Mouse (Mus musculus): Measurements from ENCODE around the gene Lin37. TPM values are rescaled to one million over a fixed set of nuclear protein-coding genes. Genes with fewer than 3 reads are reported as not detected.

Gene Lin37
- polyA plus RNA-seq, 1 experiment = 47.7 TPM

GRCm38 (mm10) chr7:30590927-30591604 is 31.4 kb upstream of the Lin37 start:
- TF ChIP-seq CTCF (IDR thresholded peaks at IDR 0.05; ENCODE audit: control insufficient read depth, insufficient read depth, low read length) (no peak), POLR2A (IDR thresholded peaks at IDR 0.05; ENCODE audit: borderline replicate concordance, control insufficient read depth, low read depth, low read length) (no peak)
- Histone ChIP-seq H3K27ac (ENCODE audit: control insufficient read depth, insufficient read depth, low read depth, low read length, poor library complexity) (no peak overlapping the region), H3K4me3 (replicated peaks; ENCODE audit: control insufficient read depth, low read depth, low read length) (no peak overlapping the region), H3K4me1 (ENCODE audit: control insufficient read depth, insufficient read depth, low read length) (peaks cover 3% of the 10 kb centered on the region; the same call in 1 of the 2 replicates)
- WGBS = 92% methylated on average over 9 of the region's 9 CpGs

GRCm38 (mm10) chr7:30589435-30590301 is 30.0 kb upstream of the Lin37 start:
- peak; percentile 84 for TF ChIP-seq CTCF (IDR thresholded peaks at IDR 0.05; ENCODE audit: control insufficient read depth, insufficient read depth, low read length)
- TF ChIP-seq POLR2A (IDR thresholded peaks at IDR 0.05; ENCODE audit: borderline replicate concordance, control insufficient read depth, low read depth, low read length) = no peak
- H3K4me3 ChIP-seq (replicated peaks; ENCODE audit: control insufficient read depth, low read depth, low read length) = peak overlapping the region; percentile 70
- peaks cover 3% of the 10 kb centered on the region; the same call in 1 of the 2 replicates for H3K4me1 ChIP-seq (ENCODE audit: control insufficient read depth, insufficient read depth, low read length)
- H3K27ac ChIP-seq (ENCODE audit: control insufficient read depth, insufficient read depth, low read depth, low read length, poor library complexity) = peak overlapping the region; percentile 38
- WGBS = 28% methylated on average over 40 of the region's 40 CpGs

- WGBS = under 1% methylated on average over 63 of the region's 68 CpGs
- H3K4me3 ChIP-seq (replicated peaks; ENCODE audit: control insufficient read depth, low read depth, low read length) = peak within 1 kb of the TSS; percentile 96
- peak within 1 kb of the TSS; percentile 90 for H3K27ac ChIP-seq (ENCODE audit: control insufficient read depth, insufficient read depth, low read depth, low read length, poor library complexity)
- peaks cover 1% of the 10 kb centered on the region; the same call in 1 of the 2 replicates for H3K4me1 ChIP-seq (ENCODE audit: control insufficient read depth, insufficient read depth, low read length)
- no peak; the same call in 1 of the 2 replicates for TF ChIP-seq CTCF (IDR thresholded peaks at IDR 0.05; ENCODE audit: control insufficient read depth, insufficient read depth, low read length)
- TF ChIP-seq POLR2A (IDR thresholded peaks at IDR 0.05; ENCODE audit: borderline replicate concordance, control insufficient read depth, low read depth, low read length) = peak; percentile 42; the same call in 1 of the 2 replicates
Observed at GRCm38 (mm10) chr7:30588676-30589434, 29.2 kb upstream of the Lin37 start, which contains the start of gene Kmt2b. TSS of gene Kmt2b (minus strand) at chr7:30588726.

- H3K4me3 ChIP-seq (replicated peaks; ENCODE audit: control insufficient read depth, low read depth, low read length) = peak overlapping the region; percentile 96
- 1% methylated on average over 67 of the region's 67 CpGs for WGBS
- peaks cover under 1% of the 10 kb centered on the region; the same call in 1 of the 2 replicates for H3K4me1 ChIP-seq (ENCODE audit: control insufficient read depth, insufficient read depth, low read length)
- H3K27ac ChIP-seq (ENCODE audit: control insufficient read depth, insufficient read depth, low read depth, low read length, poor library complexity) = peak overlapping the region; percentile 90
- TF ChIP-seq POLR2A (IDR thresholded peaks at IDR 0.05; ENCODE audit: borderline replicate concordance, control insufficient read depth, low read depth, low read length) (no peak), CTCF (IDR thresholded peaks at IDR 0.05; ENCODE audit: control insufficient read depth, insufficient read depth, low read length) (no peak)
Observed at GRCm38 (mm10) chr7:30587842-30588667, 28.4 kb upstream of the Lin37 start.

- no peak overlapping the region for H3K4me3 ChIP-seq (replicated peaks; ENCODE audit: control insufficient read depth, low read depth, low read length)
- TF ChIP-seq CTCF (IDR thresholded peaks at IDR 0.05; ENCODE audit: control insufficient read depth, insufficient read depth, low read length) (no peak), POLR2A (IDR thresholded peaks at IDR 0.05; ENCODE audit: borderline replicate concordance, control insufficient read depth, low read depth, low read length) (no peak)
- no peaks in the 10 kb centered on the region for H3K4me1 ChIP-seq (ENCODE audit: control insufficient read depth, insufficient read depth, low read length)
- 93% methylated on average over 28 of the region's 28 CpGs for WGBS
- no peak overlapping the region; the same call in 1 of the 2 replicates for H3K27ac ChIP-seq (ENCODE audit: control insufficient read depth, insufficient read depth, low read depth, low read length, poor library complexity)
Observed at GRCm38 (mm10) chr7:30586455-30587020, 26.9 kb upstream of the Lin37 start.

- Histone ChIP-seq H3K4me1 (ENCODE audit: control insufficient read depth, insufficient read depth, low read length) (no peaks in the 10 kb centered on the region), H3K27ac (ENCODE audit: control insufficient read depth, insufficient read depth, low read depth, low read length, poor library complexity) (no peak overlapping the region), H3K4me3 (replicated peaks; ENCODE audit: control insufficient read depth, low read depth, low read length) (no peak overlapping the region)
- TF ChIP-seq CTCF (IDR thresholded peaks at IDR 0.05; ENCODE audit: control insufficient read depth, insufficient read depth, low read length) (no peak), POLR2A (IDR thresholded peaks at IDR 0.05; ENCODE audit: borderline replicate concordance, control insufficient read depth, low read depth, low read length) (peak; percentile 20; the same call in 1 of the 2 replicates)
- WGBS = 94% methylated on average over 7 of the region's 7 CpGs
Observed at GRCm38 (mm10) chr7:30585170-30585569, 25.5 kb upstream of the Lin37 start.

GRCm38 (mm10) chr7:30584339-30584738 is 24.7 kb upstream of the Lin37 start:
- Histone ChIP-seq H3K4me3 (replicated peaks; ENCODE audit: control insufficient read depth, low read depth, low read length) (no peak overlapping the region), H3K4me1 (ENCODE audit: control insufficient read depth, insufficient read depth, low read length) (no peaks in the 10 kb centered on the region), H3K27ac (ENCODE audit: control insufficient read depth, insufficient read depth, low read depth, low read length, poor library complexity) (no peak overlapping the region)
- WGBS = 95% methylated on average over 10 of the region's 10 CpGs
- TF ChIP-seq CTCF (IDR thresholded peaks at IDR 0.05; ENCODE audit: control insufficient read depth, insufficient read depth, low read length) = no peak
- no peak for TF ChIP-seq POLR2A (IDR thresholded peaks at IDR 0.05; ENCODE audit: borderline replicate concordance, control insufficient read depth, low read depth, low read length)
